Mouse (Mus musculus): ENCODE results near the gene Tom1l2.
A peak's percentile ranks its signal among the peaks of the same experiment; 100 is the strongest.

Gene Tom1l2

GRCm38 (mm10) chr11:60255181-60255580, 97.5 kb downstream of the Tom1l2 start:
- no peaks in the 10 kb centered on the region for H3K27me3 ChIP-seq (ENCODE audit: insufficient read depth, low read length)
- no peak overlapping the region for H3K4me3 ChIP-seq (replicated peaks; ENCODE audit: low read length)
- no peak for TF ChIP-seq NANOG (IDR thresholded peaks at IDR 0.05; ENCODE audit: borderline replicate concordance, low read length)
- no peak for TF ChIP-seq CTCF (conservative IDR thresholded peaks at IDR 0.05; ENCODE audit: low read length)
- TF ChIP-seq POU5F1 (IDR thresholded peaks at IDR 0.05; ENCODE audit: borderline replicate concordance, low read length) = no peak
- H3K9me3 ChIP-seq (ENCODE audit: low read length) = no peaks in the 10 kb centered on the region
- 0 out of 2 replicates have a peak, but pooled peaks cover 14% of the 10 kb centered on the region for H3K36me3 ChIP-seq (ENCODE audit: insufficient read depth, low read length)
- H3K4me1 ChIP-seq (replicated peaks; ENCODE audit: low read depth, low read length) = no peaks in the 10 kb centered on the region

- Histone ChIP-seq H3K36me3 (ENCODE audit: insufficient read depth, low read length) (0 out of 2 replicates have a peak, but pooled peaks cover 14% of the 10 kb centered on the region), H3K4me3 (replicated peaks; ENCODE audit: low read length) (no peak overlapping the region), H3K9me3 (ENCODE audit: low read length) (no peaks in the 10 kb centered on the region), H3K4me1 (replicated peaks; ENCODE audit: low read depth, low read length) (no peaks in the 10 kb centered on the region), H3K27me3 (ENCODE audit: insufficient read depth, low read length) (no peaks in the 10 kb centered on the region)
- no peak for TF ChIP-seq NANOG (IDR thresholded peaks at IDR 0.05; ENCODE audit: borderline replicate concordance, low read length)
- TF ChIP-seq CTCF (conservative IDR thresholded peaks at IDR 0.05; ENCODE audit: low read length) = no peak
- no peak for TF ChIP-seq POU5F1 (IDR thresholded peaks at IDR 0.05; ENCODE audit: borderline replicate concordance, low read length)
Observed at GRCm38 (mm10) chr11:60254308-60254707, 98.4 kb downstream of the Tom1l2 start.

- H3K36me3 ChIP-seq (ENCODE audit: insufficient read depth, low read length) = 0 out of 2 replicates have a peak, but pooled peaks cover 11% of the 10 kb centered on the region
- no peak overlapping the region for H3K4me3 ChIP-seq (replicated peaks; ENCODE audit: low read length)
- H3K27me3 ChIP-seq (ENCODE audit: insufficient read depth, low read length) = no peaks in the 10 kb centered on the region
- H3K4me1 ChIP-seq (replicated peaks; ENCODE audit: low read depth, low read length) = peaks cover 8% of the 10 kb centered on the region
- no peak for TF ChIP-seq POU5F1 (IDR thresholded peaks at IDR 0.05; ENCODE audit: borderline replicate concordance, low read length)
- no peak for TF ChIP-seq CTCF (conservative IDR thresholded peaks at IDR 0.05; ENCODE audit: low read length)
- no peak for TF ChIP-seq NANOG (IDR thresholded peaks at IDR 0.05; ENCODE audit: borderline replicate concordance, low read length)
- H3K9me3 ChIP-seq (ENCODE audit: low read length) = no peaks in the 10 kb centered on the region
Observed at GRCm38 (mm10) chr11:60253546-60253945, 99.2 kb downstream of the Tom1l2 start.

- H3K4me3 ChIP-seq (replicated peaks; ENCODE audit: low read length) = no peak overlapping the region
- H3K4me1 ChIP-seq (replicated peaks; ENCODE audit: low read depth, low read length) = peaks cover 22% of the 10 kb centered on the region
- no peaks in the 10 kb centered on the region for H3K9me3 ChIP-seq (ENCODE audit: low read length)
- H3K36me3 ChIP-seq (ENCODE audit: insufficient read depth, low read length) = no peaks in the 10 kb centered on the region
- H3K27me3 ChIP-seq (ENCODE audit: insufficient read depth, low read length) = no peaks in the 10 kb centered on the region
- TF ChIP-seq POU5F1 (IDR thresholded peaks at IDR 0.05; ENCODE audit: borderline replicate concordance, low read length) (no peak), CTCF (conservative IDR thresholded peaks at IDR 0.05; ENCODE audit: low read length) (peak; percentile 58)
Observed at GRCm38 (mm10) chr11:60250971-60251643, 101.6 kb downstream of the Tom1l2 start.

GRCm38 (mm10) chr11:60249885-60250284, 102.8 kb downstream of the Tom1l2 start:
- Histone ChIP-seq H3K9me3 (ENCODE audit: low read length) (no peaks in the 10 kb centered on the region), H3K36me3 (ENCODE audit: insufficient read depth, low read length) (no peaks in the 10 kb centered on the region), H3K4me3 (replicated peaks; ENCODE audit: low read length) (no peak overlapping the region), H3K4me1 (replicated peaks; ENCODE audit: low read depth, low read length) (peaks cover 26% of the 10 kb centered on the region), H3K27me3 (ENCODE audit: insufficient read depth, low read length) (no peaks in the 10 kb centered on the region)
- TF ChIP-seq POU5F1 (IDR thresholded peaks at IDR 0.05; ENCODE audit: borderline replicate concordance, low read length) (no peak), CTCF (conservative IDR thresholded peaks at IDR 0.05; ENCODE audit: low read length) (no peak), NANOG (IDR thresholded peaks at IDR 0.05; ENCODE audit: borderline replicate concordance, low read length) (no peak)

GRCm38 (mm10) chr11:60248596-60249404, 103.9 kb downstream of the Tom1l2 start:
- peaks cover 26% of the 10 kb centered on the region for H3K4me1 ChIP-seq (replicated peaks; ENCODE audit: low read depth, low read length)
- H3K27me3 ChIP-seq (ENCODE audit: insufficient read depth, low read length) = no peaks in the 10 kb centered on the region
- no peaks in the 10 kb centered on the region for H3K9me3 ChIP-seq (ENCODE audit: low read length)
- TF ChIP-seq POU5F1 (IDR thresholded peaks at IDR 0.05; ENCODE audit: borderline replicate concordance, low read length) (no peak), CTCF (conservative IDR thresholded peaks at IDR 0.05; ENCODE audit: low read length) (no peak), NANOG (IDR thresholded peaks at IDR 0.05; ENCODE audit: borderline replicate concordance, low read length) (no peak)
- no peaks in the 10 kb centered on the region for H3K36me3 ChIP-seq (ENCODE audit: insufficient read depth, low read length)
- H3K4me3 ChIP-seq (replicated peaks; ENCODE audit: low read length) = no peak overlapping the region

- TF ChIP-seq POU5F1 (IDR thresholded peaks at IDR 0.05; ENCODE audit: borderline replicate concordance, low read length) = no peak
- TF ChIP-seq NANOG (IDR thresholded peaks at IDR 0.05; ENCODE audit: borderline replicate concordance, low read length) = no peak
- no peak for TF ChIP-seq CTCF (conservative IDR thresholded peaks at IDR 0.05; ENCODE audit: low read length)
- H3K27me3 ChIP-seq (ENCODE audit: insufficient read depth, low read length) = no peaks in the 10 kb centered on the region
- peaks cover 26% of the 10 kb centered on the region for H3K4me1 ChIP-seq (replicated peaks; ENCODE audit: low read depth, low read length)
- H3K9me3 ChIP-seq (ENCODE audit: low read length) = no peaks in the 10 kb centered on the region
- no peaks in the 10 kb centered on the region for H3K36me3 ChIP-seq (ENCODE audit: insufficient read depth, low read length)
- H3K4me3 ChIP-seq (replicated peaks; ENCODE audit: low read length) = no peak overlapping the region
Observed at GRCm38 (mm10) chr11:60247753-60248550, 104.8 kb downstream of the Tom1l2 start.

- H3K4me3 ChIP-seq (replicated peaks; ENCODE audit: low read length) = no peak overlapping the region
- no peak for TF ChIP-seq CTCF (conservative IDR thresholded peaks at IDR 0.05; ENCODE audit: low read length)
- no peak for TF ChIP-seq POU5F1 (IDR thresholded peaks at IDR 0.05; ENCODE audit: borderline replicate concordance, low read length)
- no peak for TF ChIP-seq NANOG (IDR thresholded peaks at IDR 0.05; ENCODE audit: borderline replicate concordance, low read length)
- H3K9me3 ChIP-seq (ENCODE audit: low read length) = no peaks in the 10 kb centered on the region
- peaks cover 26% of the 10 kb centered on the region for H3K4me1 ChIP-seq (replicated peaks; ENCODE audit: low read depth, low read length)
- no peaks in the 10 kb centered on the region for H3K27me3 ChIP-seq (ENCODE audit: insufficient read depth, low read length)
- H3K36me3 ChIP-seq (ENCODE audit: insufficient read depth, low read length) = 0 out of 2 replicates have a peak, but pooled peaks cover 8% of the 10 kb centered on the region
Observed at GRCm38 (mm10) chr11:60246077-60246476, 106.6 kb downstream of the Tom1l2 start.
